In the genomic region with DNA sequence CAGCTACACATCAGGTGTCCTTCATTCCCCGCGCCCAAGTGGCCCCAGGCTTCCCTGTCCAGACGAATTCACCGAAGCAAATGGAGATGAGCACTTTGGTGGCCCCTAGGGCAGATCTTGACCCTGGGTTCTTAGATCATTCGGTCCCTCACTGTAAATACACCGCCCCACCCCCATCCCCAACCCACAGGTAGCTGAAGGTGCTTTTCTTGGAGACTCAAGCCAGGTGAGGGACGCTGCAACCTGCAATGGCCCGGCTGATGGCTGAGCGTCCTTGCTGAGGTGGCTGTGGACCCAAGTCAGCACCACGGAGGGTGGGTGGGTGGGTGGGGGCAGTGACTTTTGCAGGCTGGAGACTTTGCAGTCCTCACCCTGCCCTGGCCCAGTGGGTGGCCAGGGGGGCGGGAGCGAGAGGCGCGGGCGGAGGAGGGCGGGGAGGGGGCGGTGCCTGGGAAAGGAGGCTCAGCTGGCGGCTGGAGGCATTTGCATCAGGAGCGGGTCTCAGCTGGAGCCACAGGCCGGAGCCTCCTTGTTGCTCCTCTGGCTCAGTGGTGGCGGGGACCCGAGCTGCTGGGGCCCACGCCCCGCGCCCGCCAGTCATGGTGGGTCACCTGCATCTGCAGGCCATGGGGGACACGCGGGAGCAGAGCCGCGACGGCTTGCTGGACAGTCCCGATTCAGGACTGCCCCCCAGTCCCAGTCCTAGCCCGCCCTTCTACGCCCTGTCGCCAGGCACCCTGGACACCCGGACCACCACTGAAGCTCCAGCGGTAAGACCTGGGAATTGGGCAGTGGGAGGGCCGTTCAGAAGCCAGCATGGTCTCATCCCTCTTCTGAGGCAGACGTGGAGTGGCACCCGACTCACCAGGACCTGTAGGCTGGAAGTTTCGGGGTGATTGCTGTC, we compare ENCODE assay signal across 8 mouse cellular contexts. TPM values are rescaled to one million over a fixed set of nuclear protein-coding genes. Genes with fewer than 3 reads are reported as not detected.
DNase-seq lines count a peak whose midpoint lies in the region; ATAC-seq lines count a peak whose summit lies in the region.

A gene (plus strand): TSS at position 253 of the 904 bp plus-strand sequence.

- peaks cover 24% of the 10 kb centered on the region for H3K4me1 ChIP-seq in heart, embryonic 11.5 days (ENCODE audit: control insufficient read depth, insufficient read depth, low read length)
- peaks cover 3% of the 10 kb centered on the region for H3K4me1 ChIP-seq in embryonic facial prominence, embryonic 11.5 days (ENCODE audit: control insufficient read depth, insufficient read depth, low read length)
- peaks cover 26% of the 10 kb centered on the region for H3K4me1 ChIP-seq in hindbrain, embryonic 14.5 days (replicated peaks; ENCODE audit: control insufficient read depth, insufficient read depth, low read length)
- H3K4me1 ChIP-seq in liver, embryonic 15.5 days (replicated peaks), result no peaks in the 10 kb centered on the region

- peaks cover 25% of the 10 kb centered on the region for H3K27me3 ChIP-seq in heart, embryonic 11.5 days (ENCODE audit: control insufficient read depth, insufficient read depth, low read length)
- H3K27me3 ChIP-seq in embryonic facial prominence, embryonic 11.5 days (ENCODE audit: control insufficient read depth, insufficient read depth, low read length), result peaks cover 10% of the 10 kb centered on the region; the same call in 1 of the 2 replicates
- peaks cover 13% of the 10 kb centered on the region for H3K27me3 ChIP-seq in hindbrain, embryonic 14.5 days (ENCODE audit: control insufficient read depth, insufficient read depth, low read length)
- peaks cover 43% of the 10 kb centered on the region for H3K27me3 ChIP-seq in liver, embryonic 15.5 days

- intact Hi-C loops in heart, postnatal 25 days (cut with DNase I), result no loop called here

- H3K9me3 ChIP-seq in heart, embryonic 11.5 days (replicated peaks; ENCODE audit: control insufficient read depth, low read length), result no peaks in the 10 kb centered on the region
- H3K9me3 ChIP-seq in embryonic facial prominence, embryonic 11.5 days (replicated peaks; ENCODE audit: control insufficient read depth, low read length), result no peaks in the 10 kb centered on the region
- 0 out of 2 replicates have a peak, but pooled peaks cover 3% of the 10 kb centered on the region for H3K9me3 ChIP-seq in hindbrain, embryonic 14.5 days (ENCODE audit: control insufficient read depth, low read length)
- no peaks in the 10 kb centered on the region for H3K9me3 ChIP-seq in liver, embryonic 15.5 days (replicated peaks)

- no peak for DNase-seq in heart, postnatal 25 days (ENCODE audit: low spot score)
- DNase-seq in embryonic facial prominence, embryonic 11.5 days (ENCODE audit: low spot score), result peak; percentile 78
- DNase-seq in hindbrain, embryonic 14.5 days (ENCODE audit: low spot score), result no peak
- DNase-seq in retina, embryonic 14.5 days (ENCODE audit: low spot score), result peak; percentile 73
- DNase-seq in frontal cortex, adult 2 months (ENCODE audit: extremely low spot score in 1 of 2, low spot score in 1 of 2), result no peak
- no peak for DNase-seq in frontal cortex, postnatal 25 days (ENCODE audit: low spot score in 2 of 2)

- H3K4me2 ChIP-seq in heart, embryonic 11.5 days, result peak within 1 kb of the TSS; percentile 69
- peak within 1 kb of the TSS; percentile 71 for H3K4me2 ChIP-seq in embryonic facial prominence, embryonic 11.5 days (ENCODE audit: low read depth, low read length)
- H3K4me2 ChIP-seq in hindbrain, embryonic 14.5 days (replicated peaks), result peak within 1 kb of the TSS; percentile 52
- peak within 1 kb of the TSS; percentile 52 for H3K4me2 ChIP-seq in liver, embryonic 15.5 days

- peak; percentile 27 for ATAC-seq in heart, embryonic 11.5 days (replicated peaks; ENCODE audit: insufficient number of reproducible peaks, low FRiP score, low TSS enrichment)
- ATAC-seq in embryonic facial prominence, embryonic 11.5 days (replicated peaks; ENCODE audit: insufficient number of reproducible peaks, low FRiP score, low TSS enrichment, low read depth), result peak; percentile 44; the same call in 1 of the 2 replicates
- ATAC-seq in hindbrain, embryonic 14.5 days (ENCODE audit: low FRiP score), result peak; percentile 64; the same call in 1 of the 2 replicates
- ATAC-seq in liver, embryonic 15.5 days (ENCODE audit: insufficient read depth), result no peak

- H3K9ac ChIP-seq in heart, embryonic 11.5 days (ENCODE audit: low read depth, low read length), result peak within 1 kb of the TSS; percentile 52; the same call in 1 of the 2 replicates
- H3K9ac ChIP-seq in embryonic facial prominence, embryonic 11.5 days (replicated peaks; ENCODE audit: low read length), result peak within 1 kb of the TSS; percentile 47; the same call in 1 of the 2 replicates
- peak within 1 kb of the TSS; percentile 58 for H3K9ac ChIP-seq in hindbrain, embryonic 14.5 days
- no peak within 1 kb of the TSS for H3K9ac ChIP-seq in liver, embryonic 15.5 days

- WGBS in heart, embryonic 11.5 days (ENCODE audit: insufficient replicate concordance), result 4% methylated on average over 34 of the region's 41 CpGs
- WGBS in embryonic facial prominence, embryonic 11.5 days, result 2% methylated on average over 37 of the region's 41 CpGs
- WGBS in hindbrain, embryonic 14.5 days, result 3% methylated on average over 35 of the region's 41 CpGs
- 5% methylated on average over 41 of the region's 41 CpGs for WGBS in liver, embryonic 15.5 days (ENCODE audit: insufficient replicate concordance)

- no peaks in the 10 kb centered on the region for H3K36me3 ChIP-seq in heart, embryonic 11.5 days (ENCODE audit: control insufficient read depth, insufficient read depth, low read length)
- no peaks in the 10 kb centered on the region for H3K36me3 ChIP-seq in embryonic facial prominence, embryonic 11.5 days (replicated peaks; ENCODE audit: control insufficient read depth, insufficient read depth, low read depth, low read length)
- no peaks in the 10 kb centered on the region for H3K36me3 ChIP-seq in hindbrain, embryonic 14.5 days (replicated peaks; ENCODE audit: control insufficient read depth, insufficient read depth)
- H3K36me3 ChIP-seq in liver, embryonic 15.5 days (replicated peaks), result no peaks in the 10 kb centered on the region

- H3K4me3 ChIP-seq in heart, embryonic 11.5 days (ENCODE audit: low read depth, low read length), result peak within 1 kb of the TSS; percentile 43
- peak within 1 kb of the TSS; percentile 42 for H3K4me3 ChIP-seq in embryonic facial prominence, embryonic 11.5 days (ENCODE audit: low read depth, low read length)
- peak within 1 kb of the TSS; percentile 35 for H3K4me3 ChIP-seq in hindbrain, embryonic 14.5 days (replicated peaks; ENCODE audit: low read length)
- H3K4me3 ChIP-seq in liver, embryonic 15.5 days (replicated peaks), result 0 out of 2 replicates have a peak within 1 kb of the TSS, but pooled peaks have one; percentile 23

- H3K27ac ChIP-seq in heart, embryonic 11.5 days (ENCODE audit: low read depth, low read length), result no peak within 1 kb of the TSS
- no peak within 1 kb of the TSS for H3K27ac ChIP-seq in embryonic facial prominence, embryonic 11.5 days (replicated peaks; ENCODE audit: low read depth, low read length)
- no peak within 1 kb of the TSS for H3K27ac ChIP-seq in hindbrain, embryonic 14.5 days
- H3K27ac ChIP-seq in liver, embryonic 15.5 days (replicated peaks), result no peak within 1 kb of the TSS

RNA-seq across cellular contexts. Expression of the gene that starts here (rescaled TPM):
- 1.0 and 1.1 TPM in 2 replicates for polyA plus RNA-seq in heart, embryonic 11.5 days (2014; fragmentation: Nextera tagmentation; extraction: Ambion mirVana)
- total RNA-seq in heart, postnatal 25 days (2021), result under 1 TPM; 0.26 to 0.31 TPM
- polyA plus RNA-seq in embryonic facial prominence, embryonic 11.5 days (2014; fragmentation: Nextera tagmentation; extraction: Ambion mirVana), result 7.2 and 10.3 TPM in 2 replicates
- polyA plus RNA-seq in hindbrain, embryonic 14.5 days (2014; fragmentation: Nextera tagmentation; extraction: Ambion mirVana), result 5.8 and 6.4 TPM in 2 replicates
- 0.20 and 0.22 TPM in 2 replicates for polyA plus RNA-seq in liver, embryonic 15.5 days (2015; fragmentation: Nextera tagmentation; extraction: Ambion mirVana)
- 3.7 and 3.8 TPM in 2 replicates for polyA plus RNA-seq in frontal cortex, adult 2 months (2012; rRNA removed)

Comparison
In these comparisons a context has a peak if more than half of its experiments do, and no peak if none do; other contexts are left out.
1. DNase-seq: peak in embryonic facial prominence, embryonic 11.5 days (single experiment) and retina, embryonic 14.5 days (single experiment); none in heart, postnatal 25 days (single experiment), hindbrain, embryonic 14.5 days (single experiment), frontal cortex, adult 2 months (0 of 2) and frontal cortex, postnatal 25 days (0 of 2).
2. Peak in every context shown above with its lines, with median percentiles within 50 percentile points of each other: H3K4me2 ChIP-seq and H3K4me3 ChIP-seq.